Mouse (Mus musculus): Measurements from ENCODE around the gene Hdgf. TPM values are rescaled to one million over a fixed set of nuclear protein-coding genes. Genes with fewer than 3 reads are reported as not detected.
"Not testable (repeated sequence)": the region's sequence is repeated elsewhere in the genome, so short reads cannot be mapped to it uniquely, and the experiment has no call there.

Hdgf gene
- 100 to 1,000 TPM; 121 to 125 TPM for total RNA-seq (2021)
- long read RNA-seq, transcript Hdgf-201 (6 exons, 2,245 nt): major isoform, 175 of 203 reads
- long read RNA-seq, partial matches to known transcripts: 7 of 203 reads
- long read RNA-seq, other reads (novel, unspliced or antisense): 21 of 203 reads

DNA sequence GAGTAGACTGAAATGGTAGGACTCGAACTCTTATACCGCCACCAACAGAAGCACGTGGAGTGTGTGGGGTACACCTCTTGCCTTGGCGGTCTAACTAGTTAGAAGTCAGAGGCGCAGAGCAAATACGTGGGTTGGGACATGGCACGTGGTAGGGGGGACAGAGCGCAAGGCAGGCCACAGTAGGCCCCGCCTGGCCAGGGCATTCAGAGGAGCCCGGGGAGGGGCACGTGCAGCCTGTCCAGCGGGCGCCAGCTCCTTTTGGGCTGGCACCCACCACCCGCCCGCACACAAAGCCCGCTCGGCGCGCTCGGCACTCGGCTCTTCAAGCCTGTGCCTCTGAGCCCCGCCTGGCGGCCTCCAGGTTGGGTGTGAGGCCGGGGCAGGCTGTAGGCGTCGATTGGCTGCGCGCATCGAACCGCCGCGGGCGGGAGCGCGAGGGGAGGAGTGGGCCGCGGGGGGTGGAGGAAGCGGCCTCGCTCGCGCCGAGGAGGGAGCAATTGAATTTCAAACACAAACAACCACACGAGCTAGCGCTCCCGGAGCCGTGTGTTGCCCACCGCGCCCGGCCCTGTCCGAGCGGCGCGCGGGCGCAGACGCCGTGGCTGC, at the start of gene Hdgf:
TSS of gene Hdgf (plus strand) at position 442 of the 606 bp plus-strand sequence.
- peak; percentile 90 to 94 for DNase-seq (ENCODE audit: low spot score in 2 of 2)

DNA sequence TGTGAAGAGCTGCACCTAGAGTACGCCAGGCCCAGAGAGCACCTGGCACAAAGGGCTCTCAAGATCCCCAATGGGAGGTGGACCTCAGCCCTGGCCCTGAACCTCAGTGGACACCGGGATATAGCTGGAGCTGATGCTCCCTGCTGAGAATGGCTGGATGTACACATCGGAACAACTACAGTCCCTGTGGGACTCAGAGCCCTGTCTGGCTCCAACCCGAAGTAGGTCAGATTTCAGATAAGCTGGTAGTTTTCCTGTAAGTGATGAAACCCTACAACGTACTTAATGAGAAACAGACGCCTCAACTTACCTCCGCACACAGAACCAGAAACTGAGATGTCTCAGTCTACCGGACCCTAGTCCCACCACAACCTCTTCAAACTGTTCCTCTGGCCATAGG, 48.5 kb upstream of the Hdgf start:
- DNase-seq (ENCODE audit: low spot score in 2 of 2): no peak

DNA sequence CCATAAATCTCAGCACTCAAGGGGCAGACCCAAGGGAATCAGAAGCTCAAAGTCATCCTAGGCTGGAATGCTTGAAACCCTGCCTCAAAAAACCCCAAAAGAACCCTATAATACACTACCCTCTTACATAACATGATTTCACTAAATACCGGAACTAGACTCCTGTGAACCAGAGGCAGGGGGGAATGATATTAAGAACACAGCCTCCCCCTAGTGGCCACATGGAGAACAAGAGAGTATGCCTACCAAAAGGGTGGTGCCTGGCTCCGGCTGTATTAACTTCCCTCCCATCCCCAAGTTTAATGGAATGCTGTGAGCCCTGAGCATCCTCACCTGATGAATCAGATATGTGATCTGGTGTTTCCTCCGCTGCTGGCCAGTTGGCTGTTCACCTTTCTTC, 46.3 kb upstream of the Hdgf start:
- peak; percentile 73 to 76 for DNase-seq (ENCODE audit: low spot score in 2 of 2)

DNA sequence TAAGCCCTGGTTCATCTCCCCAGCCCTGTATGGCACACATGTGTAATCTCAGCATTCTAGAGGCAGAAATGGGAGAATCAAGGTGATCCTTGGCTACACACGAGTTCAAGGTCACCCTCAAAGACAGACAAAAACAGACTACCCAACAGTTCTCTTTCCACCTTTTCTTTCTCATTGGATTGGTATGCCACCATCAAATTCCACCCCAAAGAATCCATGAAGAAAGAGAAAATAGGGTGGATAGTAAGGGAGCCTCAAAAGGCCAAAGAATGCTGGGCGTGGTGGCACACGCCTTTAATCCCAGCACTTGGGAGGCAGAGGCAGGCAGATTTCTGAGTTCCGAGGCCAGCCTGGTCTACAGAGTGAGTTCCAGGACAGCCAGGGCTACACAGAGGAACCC, 42.0 kb upstream of the Hdgf start:
- not testable (repeated sequence) for DNase-seq (ENCODE audit: low spot score in 2 of 2)

DNA sequence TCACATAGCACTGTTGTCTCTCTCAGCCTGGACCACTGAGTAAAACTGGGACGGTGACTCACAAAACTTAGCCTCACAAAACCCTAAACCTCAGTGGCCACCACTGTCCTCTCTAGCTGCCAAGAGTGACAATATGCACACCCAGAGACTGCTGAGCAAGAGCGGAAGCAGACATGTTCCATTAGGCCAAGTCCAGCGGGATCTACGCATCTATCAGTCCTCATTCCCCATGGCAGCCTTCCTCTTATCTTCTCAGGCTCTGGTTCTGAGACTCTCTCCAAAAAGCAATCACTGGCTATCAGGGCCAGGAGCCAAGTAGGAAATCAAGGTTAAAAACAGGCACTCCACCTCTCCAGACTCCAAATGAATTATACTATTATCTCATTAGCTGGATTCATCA, 28.4 kb upstream of the Hdgf start:
- DNase-seq (ENCODE audit: low spot score in 2 of 2): no peak

DNA sequence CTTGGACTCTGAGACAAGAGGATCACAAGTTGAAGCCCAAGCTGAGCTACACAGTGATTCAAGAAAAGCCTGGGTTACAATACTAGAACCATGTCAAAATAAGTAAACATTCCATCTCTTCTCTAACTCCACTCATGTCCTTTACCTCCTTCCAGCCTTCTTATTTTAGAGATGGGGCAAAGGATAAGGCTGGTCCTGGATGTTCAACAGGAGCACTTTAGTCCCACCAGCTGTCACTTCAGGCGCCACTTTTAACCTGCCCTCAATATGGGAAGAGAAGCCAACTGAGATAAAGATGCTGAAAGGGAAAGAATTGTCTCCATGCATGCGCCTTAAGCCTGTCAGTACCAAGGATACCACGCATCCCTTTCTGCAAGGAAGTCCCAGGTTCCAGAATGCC, 21.8 kb upstream of the Hdgf start:
- DNase-seq (ENCODE audit: low spot score in 2 of 2): no peak

DNA sequence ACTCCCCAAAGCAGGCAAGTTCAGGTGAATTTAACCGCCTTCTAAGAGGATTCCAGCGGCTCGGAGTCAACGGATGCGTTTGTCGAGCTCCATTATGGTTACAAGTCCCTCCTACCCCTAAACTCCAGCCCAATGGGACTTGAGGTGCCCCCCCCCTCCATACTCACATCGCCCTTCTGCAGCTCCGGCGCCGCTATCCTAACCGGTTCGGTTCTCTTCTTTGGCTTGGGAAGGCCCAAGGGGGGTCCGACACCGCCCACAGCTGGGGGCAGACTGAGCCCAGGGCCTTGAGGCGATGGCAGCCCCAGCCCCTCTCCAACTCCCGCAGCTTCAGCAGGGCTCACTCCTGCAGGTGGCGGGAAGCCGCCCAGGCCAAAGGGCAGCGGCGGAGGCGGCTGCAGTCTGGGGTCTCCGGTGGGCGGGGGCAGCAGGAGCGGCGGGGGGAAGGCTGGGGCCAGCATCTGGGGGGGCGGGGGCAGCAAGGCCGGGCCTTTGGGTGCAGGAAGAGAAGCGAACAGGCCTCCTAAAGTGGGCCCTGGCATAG, 21.3 kb upstream of the Hdgf start:
- peak; percentile 53 to 60 for DNase-seq (ENCODE audit: low spot score in 2 of 2)

DNA sequence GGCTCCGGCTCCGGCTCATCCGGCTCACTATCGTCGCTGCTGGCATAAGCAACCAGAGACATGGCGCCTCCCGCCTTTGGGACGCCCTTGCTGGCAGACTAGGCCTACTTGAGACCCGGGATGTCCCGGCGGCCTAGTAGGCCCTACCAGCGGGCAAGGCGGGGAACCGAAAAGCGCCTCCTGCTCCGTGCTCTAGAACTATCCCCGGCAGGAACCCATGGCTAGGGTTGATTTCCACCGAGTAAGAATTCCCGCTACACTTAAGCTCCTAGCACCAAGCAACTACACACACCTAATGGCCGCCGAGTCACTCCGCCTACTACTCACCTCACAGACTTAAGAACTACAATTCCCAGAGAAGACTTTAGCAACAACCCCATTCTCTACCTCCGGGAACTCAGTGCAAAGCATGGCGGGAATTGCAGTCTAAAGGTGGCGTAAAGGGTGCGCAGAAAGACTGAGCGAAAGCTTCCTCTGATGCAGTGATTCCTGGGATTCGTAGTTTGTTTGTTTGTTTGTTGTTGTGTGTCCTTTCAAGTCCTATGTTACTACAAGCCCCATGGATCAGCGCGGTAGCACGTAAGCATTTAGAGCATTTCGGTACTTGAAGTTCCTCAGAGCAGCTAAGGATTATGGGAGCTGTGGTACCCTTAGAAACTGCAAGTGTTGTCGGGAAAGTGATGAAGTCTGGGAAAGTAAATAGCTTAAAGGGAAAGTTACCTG, 20.7 kb upstream of the Hdgf start, which contains the start of gene Prcc:
TSS of gene Prcc (minus strand) at position 328 of the 723 bp plus-strand sequence.
- peak; percentile 84 to 87 for DNase-seq (ENCODE audit: low spot score in 2 of 2)

DNA sequence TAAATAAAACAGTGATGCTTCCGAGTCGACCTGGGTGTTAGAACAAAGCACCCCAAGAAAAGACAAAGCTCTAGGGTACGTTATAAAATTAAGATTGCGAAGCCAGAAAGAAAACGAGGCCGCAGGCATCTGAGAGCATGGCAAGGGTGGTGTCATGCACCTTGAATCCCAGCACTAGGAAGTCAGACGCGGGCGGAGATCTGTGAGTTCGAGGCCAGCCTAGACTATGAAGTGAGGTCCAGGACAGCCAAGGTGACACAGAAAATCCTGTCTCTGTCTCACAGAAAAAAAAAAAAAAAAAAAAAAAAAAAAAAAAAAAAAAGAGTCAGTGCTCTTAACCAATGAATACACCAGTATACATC, 20.1 kb upstream of the Hdgf start:
- peak; percentile 40 to 65 for DNase-seq (ENCODE audit: low spot score in 2 of 2)

DNA sequence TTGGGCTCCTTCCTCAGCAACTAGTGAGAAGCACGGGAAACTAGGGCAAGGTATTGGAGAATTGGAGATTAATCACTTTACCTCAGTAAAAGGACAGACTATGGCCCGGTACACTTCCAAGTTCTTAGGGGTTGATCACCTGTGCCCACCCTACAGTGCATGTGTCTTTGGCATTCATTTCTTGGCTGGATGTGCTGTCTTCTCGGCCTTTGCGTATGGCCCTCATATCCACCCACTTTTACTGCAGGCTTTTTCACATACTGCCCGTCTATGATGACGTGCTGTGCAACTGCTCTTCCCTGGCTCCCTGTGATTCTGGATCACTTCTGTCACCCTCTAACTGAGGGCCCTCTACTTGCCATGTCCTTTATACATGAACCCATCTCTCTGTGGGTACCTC, 19.7 kb upstream of the Hdgf start:
- peak in 1 of 2 experiments; percentile 21 for DNase-seq (ENCODE audit: low spot score in 2 of 2)

DNA sequence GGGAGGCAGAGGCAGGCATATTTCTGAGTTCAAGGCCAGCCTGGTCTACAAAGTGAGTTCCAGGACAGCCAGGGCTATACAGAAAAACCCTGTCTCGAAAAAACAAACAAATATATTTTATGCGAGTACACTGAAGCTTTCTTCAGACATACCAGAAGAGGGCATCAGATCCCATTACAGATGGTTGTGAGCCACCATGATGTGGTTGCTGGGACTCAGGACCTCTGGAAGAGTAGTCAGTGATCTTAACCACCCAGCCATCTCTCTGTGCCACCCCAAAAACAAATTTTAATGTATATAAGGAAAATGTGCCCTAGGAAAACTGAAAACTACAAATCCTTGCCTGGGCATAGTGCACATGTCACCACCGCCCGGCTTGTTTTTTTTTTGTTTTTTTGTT, 18.7 kb upstream of the Hdgf start:
- DNase-seq (ENCODE audit: low spot score in 2 of 2): not testable (repeated sequence)

DNA sequence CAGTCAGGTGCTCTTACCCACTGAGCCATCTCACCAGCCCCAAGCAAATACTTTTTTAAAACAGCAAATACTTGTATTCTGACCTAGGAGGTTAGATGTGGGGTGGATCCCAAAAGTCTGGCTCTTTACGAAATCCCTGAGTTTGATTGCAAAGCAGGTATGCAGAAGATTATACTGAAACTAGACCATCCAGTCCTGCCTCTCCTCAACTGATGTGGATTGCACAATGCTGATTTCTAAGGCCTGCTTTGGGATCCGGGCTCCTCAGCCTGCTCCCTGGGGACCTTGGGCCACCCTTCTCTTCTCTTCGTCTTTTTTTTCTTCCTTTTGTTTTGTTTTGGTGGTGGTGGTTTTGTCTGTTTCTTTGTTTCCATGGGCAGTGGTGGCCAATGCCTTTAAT, 14.6 kb upstream of the Hdgf start:
- DNase-seq (ENCODE audit: low spot score in 2 of 2): no peak

DNA sequence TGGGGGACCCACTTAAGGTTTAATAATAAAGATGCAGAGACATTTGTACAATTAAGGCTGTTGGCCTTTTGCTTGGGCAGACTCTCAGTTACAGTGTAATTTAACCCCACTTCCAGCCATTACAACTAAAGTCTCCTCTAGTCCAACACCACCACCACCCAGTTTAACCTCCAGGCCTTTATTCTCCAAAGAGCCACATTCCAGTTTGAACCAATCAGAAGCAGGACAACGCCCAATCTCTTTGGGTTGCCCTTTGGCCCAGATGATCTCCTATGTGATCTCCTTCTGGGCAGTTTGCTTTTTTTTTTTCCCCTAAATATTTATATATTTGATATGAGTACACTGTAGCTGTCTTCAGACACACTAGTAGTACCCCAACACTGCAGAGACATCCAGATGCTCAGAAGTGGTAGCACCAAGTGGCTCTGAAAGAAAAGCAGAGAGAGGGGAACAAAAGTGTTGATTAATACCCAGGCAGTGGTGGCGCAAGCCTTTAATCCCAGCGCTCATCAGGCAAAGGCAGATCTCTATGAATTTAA, 12.7 kb upstream of the Hdgf start:
- no peak for DNase-seq (ENCODE audit: low spot score in 2 of 2)

DNA sequence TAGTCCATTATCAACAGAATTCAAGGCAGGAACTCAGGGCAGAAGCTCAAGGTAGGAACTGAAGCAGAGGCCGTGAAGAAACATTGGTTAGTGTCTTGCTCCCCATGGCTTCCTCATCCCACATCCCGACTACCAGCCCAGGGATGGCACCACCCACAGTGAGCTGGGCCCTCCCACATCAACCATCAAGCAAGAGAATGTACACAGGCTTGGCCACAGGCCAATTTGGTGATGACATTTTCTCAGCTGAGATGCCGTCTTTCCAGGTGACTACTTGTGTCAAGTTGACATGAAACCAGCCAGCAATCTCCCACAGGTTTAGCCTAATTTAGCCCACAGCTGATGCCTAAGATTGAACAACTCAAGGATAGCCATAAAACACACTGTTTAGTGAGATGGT, 6.9 kb upstream of the Hdgf start:
- DNase-seq (ENCODE audit: low spot score in 2 of 2): no peak

DNA sequence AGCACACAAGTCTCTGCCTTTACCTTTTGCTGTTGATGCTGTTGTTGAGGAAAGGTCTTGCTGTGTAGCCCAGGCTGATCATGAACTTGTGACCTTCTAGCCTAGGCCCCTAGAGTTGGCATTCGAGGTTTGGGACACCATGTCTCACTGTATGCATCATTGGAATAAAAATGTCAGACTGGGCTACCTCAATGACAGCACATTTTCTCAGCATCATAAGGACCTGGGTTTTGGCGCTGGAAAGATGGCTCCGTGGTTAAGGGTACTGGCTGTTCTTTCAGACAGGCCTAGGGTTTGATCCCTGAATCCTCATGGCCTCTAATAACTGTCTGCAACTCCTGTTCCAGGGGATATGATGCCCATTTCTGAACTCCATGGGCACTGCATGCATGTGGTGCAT, 6.3 kb upstream of the Hdgf start:
- no peak for DNase-seq (ENCODE audit: low spot score in 2 of 2)

DNA sequence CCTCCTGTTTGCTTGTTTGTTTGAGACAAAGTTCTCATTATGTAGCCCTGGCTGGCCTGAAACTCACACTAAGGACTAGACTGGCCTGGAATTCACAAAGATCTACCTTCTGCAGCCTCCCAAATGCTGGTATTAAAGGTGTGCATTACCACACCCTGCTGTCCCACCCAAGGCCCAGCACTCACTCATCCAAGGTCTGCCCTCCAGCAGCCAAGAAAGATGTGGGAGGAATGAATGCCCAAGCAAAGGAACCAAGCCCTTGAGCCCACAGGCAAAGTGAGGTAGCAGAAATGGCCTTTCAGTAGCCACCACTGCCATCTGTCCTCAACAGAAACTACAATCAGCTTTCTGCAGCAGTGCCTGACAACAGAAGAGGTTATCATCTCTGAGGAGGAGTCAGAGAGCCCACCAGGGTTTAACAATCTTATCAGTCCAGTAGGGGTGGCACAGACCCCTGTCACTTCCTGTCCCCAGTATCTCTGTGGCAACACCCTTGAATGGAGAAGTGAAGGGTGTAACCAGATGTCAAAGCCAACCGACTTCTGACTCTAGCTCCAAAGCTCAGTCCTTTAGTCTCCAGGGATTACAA, 5.0 kb upstream of the Hdgf start:
- DNase-seq (ENCODE audit: low spot score in 2 of 2): no peak

DNA sequence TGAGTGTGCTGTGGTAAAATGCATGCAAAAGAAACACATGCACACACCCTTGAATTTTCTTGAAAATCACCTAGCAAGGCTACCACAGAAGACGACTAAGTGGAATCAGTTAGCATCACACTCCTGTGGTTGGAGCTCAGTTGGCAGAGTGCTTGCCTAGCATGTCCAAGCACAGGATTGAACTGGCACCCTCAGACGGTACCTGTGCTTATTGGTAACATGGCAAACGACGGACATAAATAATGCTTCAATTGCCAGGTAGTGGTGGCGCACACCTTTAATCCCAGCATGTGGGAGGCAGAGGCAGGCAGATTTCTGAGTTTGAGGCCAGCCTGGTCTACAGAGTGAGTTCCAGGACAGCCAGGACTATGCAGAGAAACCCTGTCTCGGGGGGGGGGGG, 4.2 kb upstream of the Hdgf start:
- DNase-seq (ENCODE audit: low spot score in 2 of 2): not testable (repeated sequence)

DNA sequence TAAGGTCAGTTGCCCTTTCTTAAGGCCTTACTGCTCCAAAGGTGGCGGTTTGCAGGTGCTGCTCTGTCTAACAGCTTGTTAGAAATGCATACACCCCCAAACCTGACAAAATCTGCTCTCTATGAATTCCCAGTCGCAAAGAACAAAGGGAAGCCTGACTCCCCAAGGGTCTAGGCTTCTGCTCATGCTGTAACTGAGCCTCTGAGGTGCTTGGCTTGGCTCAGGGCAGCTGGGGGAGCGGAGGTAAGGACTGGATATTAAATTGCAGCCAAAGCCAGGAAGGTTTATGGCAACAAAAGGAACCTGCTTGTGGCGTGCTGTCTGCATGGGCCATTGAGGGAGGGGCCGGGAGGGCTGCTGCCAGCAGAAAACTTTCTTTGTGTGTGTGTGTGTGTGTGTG, 2.3 kb upstream of the Hdgf start:
- DNase-seq (ENCODE audit: low spot score in 2 of 2): no peak

DNA sequence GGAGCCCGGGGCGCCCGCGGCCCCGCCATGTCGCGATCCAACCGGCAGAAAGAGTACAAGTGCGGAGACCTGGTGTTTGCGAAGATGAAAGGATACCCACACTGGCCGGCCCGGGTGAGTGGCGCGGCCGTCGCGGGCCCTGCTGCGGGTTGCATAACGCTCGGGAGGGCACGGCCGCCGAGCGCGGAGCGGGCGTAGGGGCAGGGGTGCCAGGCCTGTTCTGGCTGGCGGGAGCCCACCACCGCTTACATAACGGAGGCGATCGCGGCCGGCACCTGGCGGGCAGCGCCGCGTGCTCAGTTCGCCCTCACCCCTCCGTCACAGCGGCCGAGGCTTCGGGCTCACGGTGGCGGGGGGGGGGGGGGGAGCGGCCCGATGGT, 470 bp downstream of the Hdgf start:
- DNase-seq (ENCODE audit: low spot score in 2 of 2): peak; percentile 63 to 73

DNA sequence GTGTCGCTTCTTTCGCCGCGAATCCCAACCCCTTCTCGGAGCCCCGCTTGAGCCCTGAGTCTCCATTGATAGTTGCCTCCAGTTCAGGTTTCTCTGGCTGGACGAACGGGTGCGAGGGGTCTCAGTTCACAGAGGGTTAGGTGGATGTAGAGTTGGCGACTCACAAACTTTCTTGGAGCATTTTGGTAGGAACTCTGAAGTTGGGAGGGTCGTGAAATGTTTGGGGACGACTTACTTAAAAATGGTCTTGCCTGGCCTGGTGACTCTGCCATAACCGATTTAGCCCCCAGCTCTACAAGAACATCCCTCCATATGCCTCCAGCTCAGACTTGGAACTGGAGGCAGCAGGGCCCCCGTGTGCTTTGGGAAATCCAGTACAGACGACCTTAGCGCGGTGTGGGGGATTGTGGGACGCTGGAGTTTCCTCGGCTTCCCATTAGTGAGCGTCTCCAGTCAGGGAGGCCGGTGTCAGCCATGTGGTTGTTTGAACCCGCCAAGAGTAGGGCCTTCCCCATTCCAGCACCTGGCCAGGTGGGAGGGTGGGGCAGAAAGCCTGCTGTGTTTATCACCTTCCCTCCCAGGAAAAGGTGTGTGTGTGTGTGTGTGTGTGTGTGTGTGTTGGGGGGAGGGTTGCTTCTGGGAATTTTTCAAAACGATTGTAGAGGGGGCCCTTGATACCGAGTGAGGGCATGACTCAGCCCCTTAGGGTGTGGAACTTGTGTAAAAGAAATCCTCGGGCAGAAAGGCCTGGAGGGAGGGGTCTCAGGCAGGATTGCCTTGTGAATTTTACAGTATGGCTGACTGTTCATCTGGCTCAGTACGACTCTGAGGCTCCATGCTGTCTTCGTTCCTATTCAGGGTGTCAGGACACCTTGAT, 1.1 kb downstream of the Hdgf start:
- peak in 1 of 2 experiments; percentile 46 for DNase-seq (ENCODE audit: low spot score in 2 of 2)

DNA sequence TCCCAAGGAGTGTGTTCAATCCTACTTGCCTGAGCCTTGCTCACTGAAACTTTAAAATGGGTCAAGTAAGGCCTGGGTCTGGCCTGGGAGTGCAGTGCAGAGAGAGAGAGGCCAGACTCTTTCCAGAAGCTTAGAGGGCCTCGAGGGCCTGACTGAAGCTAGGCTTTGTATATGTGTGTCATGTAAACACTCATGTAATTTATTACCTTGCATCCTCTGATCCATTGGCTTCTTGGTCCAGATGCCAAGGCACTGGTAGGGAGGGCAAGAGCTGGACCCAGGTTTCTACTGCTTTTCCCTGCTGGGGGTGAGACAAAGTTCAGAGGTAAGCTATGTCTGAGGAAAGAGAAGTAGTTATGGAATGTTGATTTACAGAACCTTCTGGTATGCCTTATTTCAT, 1.8 kb downstream of the Hdgf start:
- DNase-seq (ENCODE audit: low spot score in 2 of 2): peak in 1 of 2 experiments; percentile 11
